Mouse (Mus musculus) mesoderm, embryonic 11.5 days (tissue): ENCODE data around the gene Olfr390.

Experiments
- DNase-seq: peaks from one replicate; pipeline ENCODE4 v3.0.0-alpha.2; 2012; ENCODE audit warnings: low read depth, low spot score

The Olfr390 gene

GRCm38 (mm10) chr11:73782664-73783063, at the start of gene Olfr390:
TSS of gene Olfr390 (plus strand) at chr11:73782964.
- DNase-seq = no peak

GRCm38 (mm10) chr11:73759115-73759514, 23.6 kb upstream of the Olfr390 start:
- DNase-seq = no peak

GRCm38 (mm10) chr11:73780613-73781012, 2.2 kb upstream of the Olfr390 start, which contains the start of gene Olfr389:
TSS of gene Olfr389 (minus strand) at chr11:73780713.
- DNase-seq = no peak

DNA sequence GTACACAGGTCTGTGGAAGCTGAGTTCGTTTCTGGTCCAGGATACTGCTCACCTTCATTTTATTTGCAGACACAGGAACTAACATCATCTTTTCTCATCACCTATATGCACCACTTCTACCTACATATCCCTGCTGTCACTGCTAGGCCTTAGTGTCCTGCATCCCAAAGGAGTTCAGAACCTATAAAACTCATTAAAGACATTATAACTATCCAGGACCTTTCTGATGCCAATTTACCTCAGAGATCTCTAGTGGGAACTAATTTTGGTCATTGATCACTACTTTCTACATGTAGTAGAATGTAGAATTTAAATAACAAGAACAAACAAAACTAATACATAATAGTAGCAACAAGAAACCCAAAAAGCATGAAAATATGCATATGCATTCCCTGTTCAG, 20.2 kb downstream of the Olfr390 start, which contains the start of gene Olfr391-ps:
Gene Olfr391-ps (minus strand): TSS at position 101 of the 400 bp plus-strand sequence.
- no peak for DNase-seq

DNA sequence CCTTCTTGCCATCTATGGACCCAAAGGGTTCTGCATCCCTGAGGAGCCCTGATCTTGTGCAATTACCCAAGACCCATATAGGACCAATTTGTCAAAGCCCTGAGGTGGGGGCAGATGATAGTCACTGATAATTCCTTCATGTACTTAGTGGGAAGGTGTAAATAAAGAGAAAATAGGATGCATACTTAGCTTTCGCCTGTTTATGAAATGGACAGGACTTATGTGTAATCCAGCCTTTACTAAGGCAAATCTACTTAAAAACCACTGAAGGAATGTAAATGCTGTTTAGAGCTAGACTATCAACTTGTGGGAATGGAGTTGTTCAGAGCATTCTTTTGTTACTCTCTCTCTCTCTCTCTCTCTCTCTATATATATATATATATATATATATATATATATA, 34.2 kb downstream of the Olfr390 start, which contains the start of gene Olfr392:
Gene Olfr392 (minus strand): TSS at position 101 of the 400 bp plus-strand sequence.
- no peak for DNase-seq
